Mouse (Mus musculus) midbrain, embryonic 16.5 days (tissue): ENCODE measurements around the gene Adal. TPM values are rescaled to one million over a fixed set of nuclear protein-coding genes. Genes with fewer than 3 reads are reported as not detected.

ENCODE experiments used
- ATAC-seq: fragments of 200-750 bp; cut with Nextera tagmentation; 2 replicates; pipeline ENCODE4 v1.8.0; 2017; ENCODE audit warnings: moderate TSS enrichment
- H3K27ac ChIP-seq: fragments of 300-500 bp; sonication (generic); 2 replicates; pipeline ENCODE4 v1.5.1; 2014; ENCODE audit warnings: mild to moderate bottlenecking, low read length, mixed read lengths
- H3K27me3 ChIP-seq: fragments of 300-500 bp; sonication (generic); 2 replicates; pipeline ENCODE4 v1.6.1; 2014; ENCODE audit warnings: low read depth, low read length, mixed read lengths; ENCODE audit not compliant: control insufficient read depth, insufficient read depth
- H3K36me3 ChIP-seq: fragments of 300-500 bp; sonication (generic); 2 replicates; pipeline ENCODE4 v1.6.1; 2014; ENCODE audit warnings: mild to moderate bottlenecking, low read length, moderate library complexity, mixed read lengths; ENCODE audit not compliant: control insufficient read depth, insufficient read depth
- H3K4me1 ChIP-seq: fragments of 300-500 bp; sonication (generic); 2 replicates; pipeline ENCODE4 v1.6.1; 2014; ENCODE audit warnings: mild to moderate bottlenecking, low read length, mixed read lengths; ENCODE audit not compliant: control insufficient read depth, insufficient read depth
- H3K4me2 ChIP-seq: fragments of 300-500 bp; sonication (generic); 2 replicates; pipeline ENCODE4 v1.6.1; 2014; ENCODE audit warnings: mild to moderate bottlenecking, low read length, mixed read lengths
- H3K4me3 ChIP-seq: fragments of 300-500 bp; sonication (generic); 2 replicates; pipeline ENCODE4 v1.5.1; 2014; ENCODE audit warnings: low read depth, mild to moderate bottlenecking, low read length, moderate library complexity, mixed read lengths
- H3K9ac ChIP-seq: fragments of 300-500 bp; sonication (generic); 2 replicates; pipeline ENCODE4 v1.6.1; 2014; ENCODE audit warnings: low read depth, low read length, mixed read lengths
- H3K9me3 ChIP-seq: fragments of 300-500 bp; sonication (generic); replicated peaks from 2 replicates; pipeline ENCODE4 v1.6.1; 2014; ENCODE audit warnings: mild to moderate bottlenecking, low read length, mixed read lengths; ENCODE audit not compliant: control insufficient read depth, poor library complexity, severe bottlenecking
- WGBS: fragments of 180-500 bp; shearing (Covaris S2); extraction: QIAGEN DNeasy Blood & Tissue Kit; methylation state at CpG from one replicate; pipeline ENCODE4 v1.1.7; 2014; 5-methylcytosine and 5-hydroxymethylcytosine counted together
- polyA plus RNA-seq: library from polyadenylated mRNA; unstranded; fragments of >200 nt; fragmentation: Nextera tagmentation; extraction: Ambion mirVana; gene quantifications from 2 replicates; pipeline ENCODE4 v1.2.1, GENCODE M21; 2015

The Adal gene
- polyA plus RNA-seq, 1 experiment from 2014 or later = 24.3 TPM

DNA sequence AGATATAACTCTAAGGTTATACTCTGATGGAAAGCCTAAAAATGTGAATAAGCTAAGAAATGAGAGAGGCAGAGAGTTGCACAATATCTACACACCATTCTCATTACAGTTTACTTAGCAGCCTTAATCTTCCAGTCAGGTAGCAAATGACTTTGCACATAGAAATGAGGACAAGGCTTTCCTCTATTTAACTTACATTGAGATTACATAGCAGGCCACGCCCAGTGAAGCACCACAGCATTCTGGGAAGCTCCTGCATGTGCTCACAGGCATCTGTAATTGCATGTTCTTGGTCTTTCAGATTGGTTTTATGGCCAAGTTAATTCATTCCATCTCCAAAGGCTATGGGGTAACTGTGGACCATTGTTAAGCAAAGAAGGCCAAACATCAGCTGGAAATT, 7.4 kb upstream of the Adal start:
- H3K9me3 ChIP-seq = no peaks in the 10 kb centered on the region
- H3K4me2 ChIP-seq = no peak overlapping the region
- ATAC-seq = no peak
- H3K27me3 ChIP-seq = no peaks in the 10 kb centered on the region
- no peak overlapping the region for H3K27ac ChIP-seq
- WGBS = 64% methylated on average over 1 of the region's 1 CpGs
- peaks cover 6% of the 10 kb centered on the region for H3K4me1 ChIP-seq
- no peak overlapping the region for H3K9ac ChIP-seq
- H3K4me3 ChIP-seq = no peak overlapping the region
- H3K36me3 ChIP-seq = no peaks in the 10 kb centered on the region

- WGBS = 97% methylated on average over 4 of the region's 4 CpGs
- Histone ChIP-seq H3K4me1 (peaks cover 28% of the 10 kb centered on the region), H3K4me2 (no peak overlapping the region), H3K27ac (no peak overlapping the region), H3K27me3 (no peaks in the 10 kb centered on the region), H3K9ac (no peak overlapping the region), H3K4me3 (no peak overlapping the region), H3K36me3 (no peaks in the 10 kb centered on the region), H3K9me3 (no peaks in the 10 kb centered on the region)
- ATAC-seq = no peak
Measured at GRCm38 (mm10) chr2:121137371-121137770, 2.9 kb upstream of the Adal start.

DNA sequence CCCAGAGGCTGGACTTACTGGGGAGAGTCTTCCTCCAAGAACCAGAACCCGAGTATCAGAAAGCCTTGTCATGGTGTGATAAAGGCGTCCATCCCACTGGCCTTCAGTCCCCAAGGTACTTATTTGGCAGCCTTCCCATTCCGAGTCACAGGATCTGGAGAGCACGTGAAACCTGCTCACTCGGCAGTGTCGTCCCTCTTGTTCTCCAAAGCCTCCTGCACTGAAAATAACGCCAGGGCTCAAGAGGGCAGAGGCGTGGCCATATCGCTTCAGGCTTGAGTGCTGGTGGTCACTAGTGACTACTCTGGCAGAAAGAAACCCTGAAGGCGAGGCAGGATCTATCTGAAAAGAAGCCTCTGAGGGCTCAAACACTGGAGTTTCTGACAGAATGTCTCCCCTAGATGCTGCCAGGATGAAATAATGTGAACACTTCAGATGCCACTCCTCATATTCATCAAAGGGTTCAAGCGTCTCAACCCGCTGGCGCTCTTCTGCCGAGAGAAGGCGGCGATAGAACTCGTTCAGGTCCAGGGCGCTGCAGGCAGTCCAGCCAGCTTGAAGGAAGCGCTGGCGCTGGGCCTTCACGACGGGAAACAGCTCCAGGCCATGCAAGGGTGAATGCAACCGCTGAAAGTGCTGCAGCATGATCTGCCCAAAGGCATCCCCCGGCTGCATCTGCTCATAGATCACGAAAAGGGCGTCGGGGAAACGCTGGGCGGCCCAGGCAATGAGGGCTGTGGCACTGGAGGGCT, 786 bp upstream of the Adal start:
- WGBS = 39% methylated on average over 29 of the region's 29 CpGs
- Histone ChIP-seq H3K36me3 (no peaks in the 10 kb centered on the region; the same call in 1 of the 2 replicates), H3K9me3 (no peaks in the 10 kb centered on the region), H3K4me2 (peak overlapping the region; percentile 92), H3K27me3 (no peaks in the 10 kb centered on the region), H3K4me3 (peak overlapping the region; percentile 83), H3K27ac (peak overlapping the region; percentile 98), H3K9ac (peak overlapping the region; percentile 97), H3K4me1 (peaks cover 28% of the 10 kb centered on the region)
- no peak; the same call in 1 of the 2 replicates for ATAC-seq

- H3K9ac ChIP-seq = peak overlapping the region; percentile 97
- WGBS = 70% methylated on average over 16 of the region's 16 CpGs
- H3K27me3 ChIP-seq = no peaks in the 10 kb centered on the region
- no peak for ATAC-seq
- H3K9me3 ChIP-seq = no peaks in the 10 kb centered on the region
- peak overlapping the region; percentile 83 for H3K4me3 ChIP-seq
- H3K4me2 ChIP-seq = peak overlapping the region; percentile 92
- H3K36me3 ChIP-seq = peaks cover 2% of the 10 kb centered on the region
- peaks cover 28% of the 10 kb centered on the region for H3K4me1 ChIP-seq
- peak overlapping the region; percentile 98 for H3K27ac ChIP-seq
Measured at GRCm38 (mm10) chr2:121141216-121142035, 1.2 kb downstream of the Adal start.

- no peak overlapping the region for H3K4me2 ChIP-seq
- H3K27ac ChIP-seq = no peak overlapping the region
- peaks cover 25% of the 10 kb centered on the region for H3K4me1 ChIP-seq
- no peaks in the 10 kb centered on the region for H3K27me3 ChIP-seq
- H3K4me3 ChIP-seq = no peak overlapping the region
- no peaks in the 10 kb centered on the region for H3K9me3 ChIP-seq
- ATAC-seq = no peak
- H3K9ac ChIP-seq = no peak overlapping the region
- 48% methylated on average over 2 of the region's 2 CpGs for WGBS
- peaks cover 2% of the 10 kb centered on the region for H3K36me3 ChIP-seq
Measured at GRCm38 (mm10) chr2:121142415-121142814, 2.2 kb downstream of the Adal start.

DNA sequence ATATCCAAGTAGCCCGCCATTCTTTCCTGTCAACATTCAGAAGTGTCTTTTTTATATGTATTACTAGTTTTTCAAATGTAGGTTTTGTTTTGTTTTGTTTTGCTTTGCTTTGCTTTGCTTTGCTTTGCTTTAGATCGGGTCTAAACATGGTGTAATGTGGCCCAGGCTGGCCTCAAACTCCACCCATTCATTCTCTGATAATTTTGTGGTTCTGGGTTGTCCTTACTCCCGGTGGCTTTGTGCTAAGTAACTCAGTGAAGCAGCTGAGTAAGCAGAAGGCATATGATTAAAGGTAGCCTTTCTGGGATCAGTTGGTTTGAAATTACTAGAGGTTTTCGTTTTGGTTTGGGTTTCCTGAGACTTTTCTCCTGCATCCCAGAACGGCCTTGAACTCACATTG, 9.5 kb downstream of the Adal start:
- ATAC-seq = no peak
- H3K9me3 ChIP-seq = no peaks in the 10 kb centered on the region

DNA sequence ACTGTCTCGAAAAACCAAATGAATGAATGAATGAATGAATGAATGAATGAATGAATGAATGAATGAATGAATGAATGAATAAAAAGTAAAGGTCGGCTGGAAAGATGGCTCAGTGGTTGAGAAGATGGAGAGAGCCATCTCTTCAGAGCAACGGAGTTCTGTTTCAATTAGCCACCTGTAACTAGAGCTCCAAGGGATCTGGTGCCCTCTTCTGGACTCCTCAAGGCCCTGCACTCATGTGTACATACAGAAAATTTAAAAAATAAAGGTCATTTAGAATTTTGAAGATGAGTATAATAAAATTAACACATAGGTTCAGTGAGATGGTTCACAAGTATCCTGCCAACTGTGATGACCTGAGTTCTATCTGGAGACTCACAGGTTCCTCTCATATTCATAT, 12.9 kb downstream of the Adal start:
- no peaks in the 10 kb centered on the region for H3K27me3 ChIP-seq
- no peaks in the 10 kb centered on the region for H3K4me1 ChIP-seq
- H3K4me2 ChIP-seq = no peak overlapping the region
- 92% methylated on average over 3 of the region's 3 CpGs for WGBS
- no peak overlapping the region for H3K9ac ChIP-seq
- no peak overlapping the region for H3K4me3 ChIP-seq
- no peak for ATAC-seq
- peaks cover 11% of the 10 kb centered on the region for H3K36me3 ChIP-seq
- no peak overlapping the region for H3K27ac ChIP-seq
- H3K9me3 ChIP-seq = no peaks in the 10 kb centered on the region

More for the DNA sequence above, 9.5 kb downstream of the Adal start:
- H3K27ac ChIP-seq = no peak overlapping the region
- H3K4me1 ChIP-seq = no peaks in the 10 kb centered on the region
- WGBS = 95% methylated on average over 5 of the region's 5 CpGs
- no peak overlapping the region for H3K4me3 ChIP-seq
- H3K36me3 ChIP-seq = peaks cover 11% of the 10 kb centered on the region
- H3K9ac ChIP-seq = no peak overlapping the region
- no peaks in the 10 kb centered on the region for H3K27me3 ChIP-seq
- no peak overlapping the region for H3K4me2 ChIP-seq

DNA sequence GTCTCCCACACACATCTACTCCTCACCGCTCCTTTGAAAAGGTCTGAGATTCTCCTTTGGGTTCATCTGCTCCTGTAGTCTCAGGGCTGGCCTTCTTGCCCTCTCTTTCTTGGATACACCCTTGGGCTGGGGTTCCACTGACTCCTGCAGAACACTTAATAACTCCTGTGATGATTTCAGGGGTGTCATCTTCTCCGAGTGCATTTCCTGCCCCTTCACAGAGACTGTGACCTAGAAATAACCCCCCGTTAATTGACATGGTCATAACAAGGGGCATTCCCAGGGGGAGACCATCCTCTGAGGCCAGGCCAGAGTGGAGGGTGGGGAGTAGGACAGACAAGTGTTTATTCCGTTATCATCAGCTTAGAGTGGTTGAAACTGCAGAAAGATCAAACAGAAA, 28.9 kb downstream of the Adal start:
- no peak for ATAC-seq
- Histone ChIP-seq H3K4me1 (peaks cover 28% of the 10 kb centered on the region), H3K4me3 (no peak overlapping the region), H3K9ac (peak overlapping the region; percentile 37), H3K4me2 (peak overlapping the region; percentile 83), H3K36me3 (peaks cover 8% of the 10 kb centered on the region), H3K9me3 (no peaks in the 10 kb centered on the region), H3K27me3 (no peaks in the 10 kb centered on the region), H3K27ac (no peak overlapping the region)
- 67% methylated on average over 4 of the region's 4 CpGs for WGBS

DNA sequence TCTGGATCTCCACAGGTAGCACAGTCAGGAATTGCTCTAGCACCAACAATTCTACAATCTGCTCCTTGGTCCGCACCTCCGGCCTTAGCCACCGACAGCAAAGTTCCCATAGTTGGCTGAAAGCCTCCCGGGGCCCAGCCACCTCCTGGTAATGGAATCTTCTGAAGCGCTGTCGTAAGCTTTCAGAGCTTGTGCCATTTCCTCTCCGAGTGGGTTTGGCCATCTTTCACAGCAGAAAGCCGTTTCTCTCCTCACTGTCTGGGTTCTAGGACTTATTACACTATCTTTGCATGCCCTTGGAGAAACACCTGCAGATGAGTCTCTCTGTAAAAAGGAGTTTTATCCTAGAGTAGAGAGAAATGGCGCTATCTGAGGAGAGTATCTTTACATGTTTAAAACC, 29.7 kb downstream of the Adal start:
- Histone ChIP-seq H3K27ac (no peak overlapping the region), H3K4me3 (peak overlapping the region; percentile 88), H3K9ac (peak overlapping the region; percentile 92), H3K36me3 (peaks cover 9% of the 10 kb centered on the region), H3K27me3 (no peaks in the 10 kb centered on the region), H3K9me3 (no peaks in the 10 kb centered on the region), H3K4me1 (peaks cover 28% of the 10 kb centered on the region), H3K4me2 (peak overlapping the region; percentile 83)
- ATAC-seq = no peak
- 5% methylated on average over 9 of the region's 9 CpGs for WGBS
